Mouse (Mus musculus) embryonic stem cell, embryonic (primary cell): ENCODE results near the gene Itpkb.

Experiments used
- CTCF ChIA-PET, 4 experiments: fragments of 300-600 bp in 2 of 4; fragments of 350-600 bp in 2 of 4; sonication (Branson Sonifier 250); formaldehyde crosslinking; loops; one replicate each; lab custom pipeline; 2022; ENCODE audit warnings: inconsistent platforms in 2 of 4; lab: Charles Lee
- POLR2A ChIA-PET, 4 experiments: fragments of 300-600 bp in 2 of 4; fragments of 350-600 bp in 2 of 4; sonication (Branson Sonifier 250); formaldehyde crosslinking; loops; one replicate each; lab custom pipeline; 2022; ENCODE audit warnings: antibody characterized with exemption in 4 of 4, inconsistent platforms in 1 of 4; lab: Charles Lee

The Itpkb gene

DNA sequence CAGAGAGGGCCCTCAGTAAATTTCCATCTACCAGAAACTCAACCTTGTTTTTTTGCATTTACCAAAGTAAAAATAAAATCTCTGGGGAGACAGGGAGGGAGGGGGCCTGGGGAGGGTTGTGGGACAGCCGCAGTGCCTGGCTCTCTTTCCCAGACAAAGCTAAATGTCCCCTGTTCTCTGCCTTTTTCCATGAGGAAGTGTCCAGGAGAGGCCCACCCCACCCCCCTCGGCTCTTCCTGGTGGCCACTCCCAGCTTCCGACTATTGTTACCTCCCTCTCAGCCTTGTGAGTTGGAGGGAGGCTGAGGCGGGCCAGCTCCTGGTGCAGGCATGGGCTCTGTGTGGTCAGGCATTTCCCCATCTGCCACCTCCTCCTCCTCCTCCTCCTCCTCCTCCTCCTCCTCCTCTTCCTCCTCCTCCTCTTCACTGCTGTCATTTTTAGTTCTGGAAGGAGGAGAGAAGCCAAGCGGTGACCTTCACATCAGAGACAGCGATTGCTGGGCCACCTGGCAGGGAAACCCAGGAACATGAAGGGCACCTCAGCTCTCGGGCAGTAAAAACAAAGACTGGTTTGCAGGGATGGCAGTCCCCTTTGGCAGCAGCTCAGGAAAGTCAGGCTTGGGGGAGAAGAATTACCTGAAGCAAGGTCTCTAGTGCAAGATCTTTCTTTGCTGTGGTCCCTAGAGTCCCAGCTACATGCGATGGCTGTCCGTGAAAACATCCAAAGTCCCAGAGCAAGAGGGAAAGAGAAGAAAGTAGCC, 75.5 kb downstream of the Itpkb start:
- ChIA-PET CTCF (interaction anchor here (0.5 to 5.0 kb wide), 31 partner anchors 10 to 317 kb away, joined by 3 to 107 read pairs (median 4); partner anchors contain the start of genes Itpkb (in 1 of the 4), Psen2 (in 1 of the 4) and Stum (in 1 of the 4)), POLR2A (interaction anchor here in 3 of 4 experiments (0.5 to 5.0 kb wide), 23 partner anchors 11 to 517 kb away, joined by 3 to 29 read pairs (median 4); no protein-coding TSS in a partner anchor)

DNA sequence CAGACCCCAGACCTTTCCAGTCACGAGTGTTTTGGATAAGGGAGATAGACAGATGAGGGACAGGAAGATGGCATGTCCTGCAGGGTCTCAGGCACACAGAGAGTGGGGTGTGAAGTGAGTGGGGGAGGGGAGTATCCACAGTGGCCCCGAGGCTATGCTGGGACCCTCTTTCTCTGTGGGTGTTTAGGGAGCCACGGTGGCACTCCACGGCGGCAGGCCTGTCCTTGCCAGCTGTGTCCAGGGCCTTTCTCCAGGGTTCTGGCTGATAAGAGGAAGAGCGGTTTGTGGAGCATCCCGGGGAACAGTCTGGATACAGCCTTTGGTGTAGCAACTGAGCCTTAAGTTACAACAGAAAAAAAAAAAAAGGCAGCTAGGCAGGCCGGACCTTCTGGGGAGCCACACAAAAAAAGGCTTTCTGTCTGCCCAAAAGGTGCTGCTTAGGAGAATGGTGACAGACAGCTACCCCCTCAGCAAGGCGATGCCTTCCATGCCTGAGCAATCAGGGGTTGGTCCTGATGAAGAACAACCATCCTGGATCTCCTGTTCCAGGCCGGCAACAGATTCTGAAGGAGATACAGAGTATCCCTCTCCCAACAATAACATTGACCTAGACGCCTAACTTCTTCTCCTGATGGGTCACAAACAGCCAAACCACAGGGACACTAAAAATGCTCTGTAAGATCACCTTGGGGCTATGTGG, 76.2 kb downstream of the Itpkb start:
- ChIA-PET POLR2A (interaction anchor here in 3 of 4 experiments (0.7 to 5.0 kb wide), 17 partner anchors 12 to 408 kb away, joined by 3 to 29 read pairs (median 4); partner anchors contain the start of gene H3f3a (in 1 of the 3)), CTCF (interaction anchor here (0.6 to 5.0 kb wide), 53 partner anchors 10 to 1646 kb away, joined by 3 to 107 read pairs (median 4); partner anchors contain the start of genes Psen2 (in 2 of the 4) and Sde2 (in 1 of the 4))

DNA sequence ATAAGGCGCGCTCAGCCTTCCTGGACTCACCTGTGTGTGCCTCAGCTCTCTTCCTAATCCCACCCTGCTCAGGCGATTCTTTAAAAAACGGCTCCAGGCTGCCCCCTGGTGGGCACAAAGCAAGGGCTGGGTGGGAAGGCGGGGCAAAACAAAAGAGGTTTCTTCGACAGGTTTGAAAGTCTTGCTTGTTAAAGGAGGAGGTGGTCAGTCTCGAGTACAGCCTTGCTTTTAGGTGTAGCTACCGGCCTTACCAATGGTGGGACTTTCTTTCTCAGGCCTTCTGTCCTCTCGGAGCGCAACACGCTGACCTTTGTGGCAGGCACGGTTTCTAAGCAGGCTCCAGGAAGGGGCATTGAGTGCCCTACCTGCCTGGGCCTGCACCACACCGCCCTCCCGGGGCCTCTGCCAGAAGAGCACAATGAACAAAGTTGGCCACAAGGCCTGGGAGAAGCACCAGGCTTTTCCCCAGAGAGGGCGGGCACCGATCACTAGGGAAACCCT, 76.9 kb downstream of the Itpkb start:
- CTCF ChIA-PET: interaction anchor here (0.6 to 5.0 kb wide), 52 partner anchors 9 to 1646 kb away, joined by 3 to 107 read pairs (median 3); partner anchors contain the start of genes Psen2 (in 2 of the 4) and Sde2 (in 1 of the 4)
- POLR2A ChIA-PET: interaction anchor here in 3 of 4 experiments (0.7 to 5.0 kb wide), 16 partner anchors 11 to 407 kb away, joined by 3 to 29 read pairs (median 4); partner anchors contain the start of gene H3f3a (in 1 of the 3)

DNA sequence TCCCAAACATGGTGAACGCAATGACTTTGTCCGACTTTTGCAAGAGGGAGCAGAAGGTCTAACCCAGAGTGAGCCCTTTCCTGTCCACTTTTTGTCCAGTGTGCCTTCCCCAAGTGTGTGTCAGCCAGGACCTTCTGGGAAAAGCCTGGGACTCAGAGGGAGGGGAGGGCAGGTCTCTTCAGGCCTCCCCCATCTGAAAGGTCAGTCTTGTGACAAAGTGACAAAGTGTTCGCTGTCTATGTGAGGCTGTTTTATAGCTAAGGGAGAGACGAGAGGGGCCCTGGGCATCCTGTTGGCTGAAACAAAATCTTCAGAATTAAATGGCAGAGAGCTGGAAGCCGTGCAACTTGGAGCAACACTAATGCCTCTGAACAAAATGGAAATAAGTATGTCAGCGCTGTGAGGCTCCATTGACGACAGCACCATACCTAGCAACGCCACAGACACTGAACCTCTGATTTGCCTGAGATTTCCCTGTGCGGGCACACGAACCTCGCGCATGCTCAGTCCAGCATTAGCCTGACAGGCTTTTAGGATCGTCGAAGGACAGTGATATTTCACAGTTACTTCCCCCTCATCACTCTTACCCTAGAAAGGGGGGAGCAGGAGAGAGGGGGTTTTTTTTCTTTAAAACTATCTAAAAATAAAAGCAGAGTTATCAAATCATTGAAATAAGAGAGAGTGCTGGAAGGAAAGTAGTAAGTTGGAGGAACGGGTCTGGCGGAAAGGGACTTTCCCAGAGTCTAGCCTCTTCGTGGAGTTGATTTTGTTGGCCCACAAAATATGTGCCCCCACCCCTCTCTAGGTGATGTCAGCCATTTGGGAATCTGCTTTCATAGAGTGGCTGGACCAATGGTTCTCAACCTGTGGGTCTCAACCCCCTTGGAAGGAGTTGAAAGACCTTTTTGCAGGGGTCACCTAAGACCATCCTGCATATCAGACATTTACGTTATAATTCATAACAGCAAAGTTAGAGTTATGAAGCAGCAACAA, 77.7 kb downstream of the Itpkb start:
- ChIA-PET CTCF (interaction anchor here (0.7 to 5.0 kb wide), 19 partner anchors 11 to 249 kb away, joined by 3 to 107 read pairs (median 9); partner anchors contain the start of gene Psen2 (in 2 of the 4)), POLR2A (interaction anchor here in 3 of 4 experiments (0.6 to 5.0 kb wide), 13 partner anchors 10 to 173 kb away, joined by 3 to 29 read pairs (median 4); no protein-coding TSS in a partner anchor)

DNA sequence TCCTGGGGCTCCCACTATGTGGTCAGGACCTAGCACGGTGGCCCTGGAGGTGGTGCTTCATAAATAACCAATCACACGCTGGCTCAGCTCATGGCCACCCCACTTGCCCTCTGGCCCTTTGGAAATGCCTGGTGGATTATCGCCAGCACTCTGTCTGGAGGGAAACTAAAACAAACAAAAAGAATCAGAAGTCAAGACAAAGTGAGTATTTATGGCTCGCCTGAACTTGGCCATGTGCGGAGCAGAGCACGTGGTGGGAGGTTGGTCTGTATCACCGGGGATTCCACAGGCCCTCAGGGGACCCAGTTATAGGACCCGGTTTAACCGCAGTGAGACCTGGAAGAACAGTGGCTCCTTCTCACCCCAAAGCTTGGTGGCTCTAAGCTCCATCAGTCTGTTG, 78.5 kb downstream of the Itpkb start:
- ChIA-PET POLR2A (interaction anchor here in 3 of 4 experiments (1.3 to 1.9 kb wide), 5 partner anchors 9 to 140 kb away, joined by 3 to 4 read pairs (median 3); no protein-coding TSS in a partner anchor), CTCF (interaction anchor here in 2 of 4 experiments (2.4 to 3.3 kb wide), 2 partner anchors 140 kb away, joined by 14 to 16 read pairs; no protein-coding TSS in a partner anchor)

DNA sequence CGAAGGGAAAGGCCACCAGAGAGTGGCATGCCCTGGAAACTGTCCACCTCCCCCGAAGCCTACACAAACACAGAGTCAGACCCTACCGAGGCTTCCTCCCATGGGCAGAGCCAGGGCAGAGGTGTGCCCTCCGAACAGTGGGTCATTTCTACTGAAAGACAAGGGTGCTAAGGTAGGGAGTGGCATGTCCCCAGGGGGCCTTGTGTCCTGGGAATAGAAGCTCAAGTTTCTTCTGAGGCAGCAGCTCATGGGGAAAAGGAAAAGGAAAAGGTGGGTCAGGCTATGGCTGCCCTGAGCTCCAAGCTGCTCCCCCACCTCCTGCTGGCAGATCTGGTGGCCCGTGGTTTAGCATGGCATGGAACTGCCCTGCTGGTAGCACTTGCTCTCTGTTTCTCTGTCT, 79.5 kb downstream of the Itpkb start:
- POLR2A ChIA-PET: interaction anchor here in 2 of 4 experiments (0.5 to 2.1 kb wide), 4 partner anchors 10 to 23 kb away, joined by 3 to 9 read pairs (median 3); no protein-coding TSS in a partner anchor
- CTCF ChIA-PET: interaction anchor here in 3 of 4 experiments (0.7 to 3.3 kb wide), 5 partner anchors 72 to 146 kb away, joined by 3 to 16 read pairs (median 8); partner anchors contain the start of gene Psen2 (in 1 of the 3)

DNA sequence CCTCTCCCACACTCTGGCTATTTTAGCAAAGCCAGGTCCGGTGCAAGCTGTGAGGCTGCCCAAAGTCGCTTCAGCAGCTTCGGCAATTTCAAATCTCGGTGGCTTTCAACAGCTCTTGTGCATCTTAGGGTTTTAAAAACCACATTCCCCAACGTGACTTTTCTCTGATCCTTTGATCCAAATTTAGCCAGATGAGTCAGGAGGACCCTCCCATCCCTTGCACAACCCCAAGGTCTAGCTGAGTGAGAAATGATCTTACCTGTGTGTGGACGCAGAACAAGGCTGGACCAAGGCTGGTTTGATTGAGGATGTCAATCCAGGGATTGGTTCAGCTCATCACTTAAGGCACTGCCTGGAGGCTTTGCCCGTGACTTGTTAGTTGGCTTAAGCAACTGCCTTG, 80.0 kb downstream of the Itpkb start:
- CTCF ChIA-PET: interaction anchor here in 3 of 4 experiments (0.7 to 3.3 kb wide), 9 partner anchors 11 to 147 kb away, joined by 3 to 16 read pairs (median 5); partner anchors contain the start of gene Psen2 (in 1 of the 3)
- POLR2A ChIA-PET: interaction anchor here in 2 of 4 experiments (0.5 to 2.1 kb wide), 11 partner anchors 10 to 352 kb away, joined by 3 to 9 read pairs (median 3); no protein-coding TSS in a partner anchor

DNA sequence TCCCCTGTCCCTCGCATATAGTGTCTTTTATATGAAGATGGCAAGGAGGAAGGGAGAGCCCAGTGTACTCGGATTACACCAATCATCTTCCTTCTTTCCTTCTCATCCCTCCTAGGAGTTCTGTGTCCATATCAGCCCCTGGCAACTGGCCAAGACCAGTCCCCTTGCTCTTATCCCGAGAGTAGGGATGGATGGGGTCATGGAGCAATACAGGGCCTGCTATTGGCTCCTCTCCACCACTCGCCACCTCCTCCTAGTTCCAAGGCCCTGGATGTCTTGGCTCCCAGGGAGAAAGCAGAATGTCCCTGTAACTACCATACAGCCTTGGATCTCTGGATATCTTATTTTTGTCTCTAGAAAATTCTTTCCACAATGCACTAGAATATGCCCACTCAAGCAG, 84.8 kb downstream of the Itpkb start:
- POLR2A ChIA-PET: no interaction called here
- CTCF ChIA-PET: interaction anchor here in 2 of 4 experiments (1.2 to 1.4 kb wide), 2 partner anchors 146 to 151 kb away, joined by 3 to 4 read pairs; no protein-coding TSS in a partner anchor

DNA sequence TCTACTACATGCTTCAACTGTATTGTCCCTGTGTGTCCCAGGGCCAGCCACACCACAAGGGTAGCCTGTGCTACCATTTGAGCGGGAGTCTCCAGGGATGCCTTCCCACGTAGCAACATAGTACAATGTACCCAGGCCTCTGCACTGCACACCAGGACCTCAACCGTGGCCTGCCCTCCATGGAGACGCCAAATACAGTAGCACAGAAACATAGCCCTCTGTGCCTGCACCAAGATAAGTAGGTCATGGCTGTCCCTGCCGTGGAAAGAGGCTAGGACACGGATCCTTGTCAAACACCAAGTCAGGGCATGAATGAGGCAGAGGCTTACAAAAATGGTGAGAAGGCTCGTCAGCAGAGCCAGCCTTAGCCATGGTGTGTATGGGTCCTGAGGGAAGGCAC, 85.6 kb downstream of the Itpkb start:
- POLR2A ChIA-PET: interaction anchor here in 1 of 4 experiments (0.6 to 1.6 kb wide), 2 partner anchors 10 to 62 kb away, joined by 3 to 4 read pairs; no protein-coding TSS in a partner anchor
- CTCF ChIA-PET: interaction anchor here in 3 of 4 experiments (0.7 to 1.6 kb wide), 4 partner anchors 9 to 150 kb away, joined by 3 to 7 read pairs (median 4); no protein-coding TSS in a partner anchor

DNA sequence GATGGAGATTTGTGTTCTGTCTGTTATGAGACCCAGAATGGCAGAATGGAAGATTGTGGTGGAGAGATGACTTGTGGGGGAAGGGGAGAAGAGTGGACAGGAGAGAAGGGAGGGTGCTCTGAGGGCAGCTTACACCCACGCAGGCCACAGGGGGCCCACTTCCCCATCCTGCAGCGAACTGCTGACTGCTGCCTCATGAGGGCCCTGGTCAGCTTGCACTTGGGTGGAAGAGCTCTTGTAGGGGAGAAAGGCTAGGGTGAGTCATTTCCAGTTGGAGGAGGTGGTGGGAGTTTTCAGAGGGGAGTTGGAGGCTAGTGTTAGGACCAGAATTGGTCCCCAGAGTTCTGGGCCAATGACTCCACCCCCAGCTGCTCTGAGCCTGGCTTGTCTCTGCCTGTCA, 86.8 kb downstream of the Itpkb start:
- POLR2A ChIA-PET: interaction anchor here in 1 of 4 experiments (1.0 to 1.6 kb wide), 3 partner anchors 8 to 12 kb away, joined by 3 read pairs; no protein-coding TSS in a partner anchor
- CTCF ChIA-PET: interaction anchor here in 3 of 4 experiments (0.6 to 1.6 kb wide), 5 partner anchors 10 to 153 kb away, joined by 3 to 7 read pairs (median 4); no protein-coding TSS in a partner anchor

DNA sequence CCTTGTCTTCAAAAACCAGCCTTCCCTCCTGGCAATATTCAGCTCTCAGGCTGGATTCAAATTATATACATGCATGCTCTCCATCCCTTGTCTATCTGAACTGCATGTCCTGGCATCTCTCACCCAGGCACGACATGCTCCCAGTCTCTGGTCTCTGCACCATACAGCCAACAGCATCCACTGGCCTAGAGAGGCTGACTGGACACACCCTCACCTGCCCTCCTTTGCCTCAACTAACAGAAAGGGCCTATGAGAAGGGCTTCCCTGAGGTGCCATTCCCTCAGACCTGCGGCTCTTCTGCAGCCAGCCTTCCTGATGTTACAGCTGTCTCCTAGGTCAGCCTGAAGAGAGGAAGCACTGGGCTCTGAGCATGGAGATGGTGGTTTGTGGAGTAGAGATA, 88.8 kb downstream of the Itpkb start:
- ChIA-PET POLR2A (interaction anchor here in 2 of 4 experiments (1.1 to 1.7 kb wide), 3 partner anchors 9 to 31 kb away, joined by 3 to 5 read pairs (median 3); no protein-coding TSS in a partner anchor), CTCF (interaction anchor here in 2 of 4 experiments (0.6 to 2.1 kb wide), 4 partner anchors 11 to 150 kb away, joined by 3 to 8 read pairs (median 6); no protein-coding TSS in a partner anchor)

DNA sequence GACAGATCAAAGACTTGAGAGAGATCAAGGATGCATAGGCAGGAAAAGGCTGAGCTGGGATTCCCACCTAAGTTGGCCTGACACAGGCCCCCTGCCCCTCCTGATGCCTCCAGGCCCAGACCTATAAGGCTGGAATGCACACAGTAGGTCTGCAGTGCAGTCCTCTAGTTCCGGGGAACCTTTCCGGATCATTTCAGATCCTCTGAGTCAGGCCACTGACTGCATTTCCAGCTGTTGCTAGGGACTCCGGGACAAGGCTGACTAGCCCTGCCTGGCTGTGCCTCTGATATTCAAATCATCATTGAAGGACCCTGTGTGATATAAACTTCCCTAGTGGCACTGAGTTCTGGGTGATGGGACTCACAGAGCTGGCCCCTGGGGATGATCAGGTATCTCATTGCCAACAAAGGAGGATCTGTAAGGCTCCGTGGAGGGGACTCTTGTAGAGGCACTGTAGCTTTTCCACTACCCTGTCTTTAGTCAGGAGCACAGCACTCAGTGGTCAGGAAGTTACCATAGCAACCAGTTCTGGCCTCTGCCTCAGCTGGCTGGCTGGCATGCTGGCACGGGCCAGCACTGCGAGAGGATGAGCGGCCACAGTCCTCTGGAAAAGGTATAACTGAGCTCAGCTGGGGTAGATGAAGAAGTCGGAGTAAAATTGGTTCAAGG, 90.3 kb downstream of the Itpkb start:
- ChIA-PET CTCF (interaction anchor here in 3 of 4 experiments (0.5 to 5.1 kb wide), 13 partner anchors 9 to 576 kb away, joined by 3 to 41 read pairs (median 6); partner anchors contain the start of gene Psen2 (in 2 of the 3)), POLR2A (interaction anchor here in 3 of 4 experiments (0.6 to 2.2 kb wide), 10 partner anchors 10 to 153 kb away, joined by 3 to 8 read pairs (median 3); no protein-coding TSS in a partner anchor)

DNA sequence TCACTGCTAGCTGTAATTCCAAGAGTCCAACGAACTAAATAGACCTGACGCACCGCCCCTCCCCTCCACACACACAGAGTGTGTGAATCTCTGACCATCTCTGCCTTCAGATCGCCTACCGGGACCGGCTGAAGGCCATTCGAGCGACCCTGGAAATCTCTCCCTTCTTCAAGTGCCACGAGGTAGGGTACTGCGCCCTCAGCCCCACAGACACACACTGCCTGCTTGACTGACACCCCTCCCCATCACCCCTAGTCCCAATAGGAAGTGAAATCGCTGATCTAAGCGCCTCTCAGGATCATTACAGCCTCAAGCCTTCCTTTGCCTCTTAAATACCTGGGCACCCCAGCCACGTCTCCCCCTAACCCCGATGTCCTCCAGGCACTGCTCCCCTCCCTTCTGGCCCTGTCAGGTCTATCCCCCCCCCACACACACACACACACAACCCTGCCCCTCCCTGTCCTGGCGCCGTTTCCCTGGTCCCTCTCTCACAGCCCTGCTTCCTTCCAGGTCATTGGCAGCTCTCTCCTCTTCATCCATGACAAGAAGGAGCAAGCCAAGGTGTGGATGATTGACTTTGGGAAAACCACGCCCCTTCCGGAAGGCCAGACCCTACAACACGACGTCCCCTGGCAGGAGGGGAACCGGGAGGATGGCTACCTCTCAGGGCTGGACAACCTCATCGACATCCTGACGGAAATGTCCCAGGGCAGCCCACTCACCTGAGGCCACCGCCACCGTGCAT, 91.1 kb downstream of the Itpkb start:
- ChIA-PET POLR2A (interaction anchor here (0.6 to 2.8 kb wide), 14 partner anchors 8 to 154 kb away, joined by 3 to 15 read pairs (median 4); no protein-coding TSS in a partner anchor), CTCF (interaction anchor here (0.6 to 5.1 kb wide), 14 partner anchors 9 to 158 kb away, joined by 3 to 41 read pairs (median 5); partner anchors contain the start of genes Psen2 (in 2 of the 4) and Stum (in 1 of the 4))
